Mouse (Mus musculus) embryonic facial prominence, embryonic 11.5 days (tissue): ENCODE results near the gene Dusp22. TPM values are rescaled to one million over a fixed set of nuclear protein-coding genes. Genes with fewer than 3 reads are reported as not detected.

Experiments used
- ATAC-seq: fragments of 200-750 bp; cut with Nextera tagmentation; replicated peaks from 2 replicates; pipeline ENCODE4 v1.8.0; 2017; ENCODE audit warnings: low read depth; ENCODE audit not compliant: insufficient number of reproducible peaks, low FRiP score, low TSS enrichment
- DNase-seq: peaks from one replicate; pipeline ENCODE4 v3.0.0-alpha.2; 2015; ENCODE audit warnings: low spot score
- H3K27ac ChIP-seq: fragments of 300-500 bp; sonication (generic); replicated peaks from 2 replicates; pipeline ENCODE4 v1.5.1; 2014; ENCODE audit warnings: mild to moderate bottlenecking, low read depth, low read length, control low read depth
- H3K27me3 ChIP-seq: fragments of 300-500 bp; sonication (generic); 2 replicates; pipeline ENCODE4 v1.6.1; 2014; ENCODE audit warnings: mild to moderate bottlenecking, low read length, moderate library complexity, mixed read lengths; ENCODE audit not compliant: control insufficient read depth, insufficient read depth
- H3K36me3 ChIP-seq: fragments of 300-500 bp; sonication (generic); replicated peaks from 2 replicates; pipeline ENCODE4 v1.6.1; 2014; ENCODE audit warnings: low read depth, mild to moderate bottlenecking, low read length, moderate library complexity, mixed read lengths; ENCODE audit not compliant: control insufficient read depth, insufficient read depth
- H3K4me1 ChIP-seq: fragments of 300-500 bp; sonication (generic); 2 replicates; pipeline ENCODE4 v1.6.1; 2014; ENCODE audit warnings: low read length, mixed read lengths; ENCODE audit not compliant: control insufficient read depth, insufficient read depth
- H3K4me2 ChIP-seq: fragments of 300-500 bp; sonication (generic); 2 replicates; pipeline ENCODE4 v1.6.1; 2014; ENCODE audit warnings: low read depth, mild to moderate bottlenecking, control low read depth, low read length, moderate library complexity
- H3K4me3 ChIP-seq: fragments of 300-500 bp; sonication (generic); 2 replicates; pipeline ENCODE4 v1.5.1; 2014; ENCODE audit warnings: low read depth, low read length, control low read depth
- H3K9ac ChIP-seq: fragments of 300-500 bp; sonication (generic); replicated peaks from 2 replicates; pipeline ENCODE4 v1.6.1; 2014; ENCODE audit warnings: mild to moderate bottlenecking, control low read depth, low read length
- H3K9me3 ChIP-seq: fragments of 300-500 bp; sonication (generic); replicated peaks from 2 replicates; pipeline ENCODE4 v1.6.1; 2016; ENCODE audit warnings: mild to moderate bottlenecking, low read length, inconsistent platforms, mixed read lengths; ENCODE audit not compliant: control insufficient read depth
- WGBS: fragments of 180-500 bp; shearing (Covaris S2); extraction: QIAGEN DNeasy Blood & Tissue Kit; methylation state at CpG from one replicate; pipeline ENCODE4 v1.1.7; 2014; 5-methylcytosine and 5-hydroxymethylcytosine counted together
- polyA plus RNA-seq: library from polyadenylated mRNA; unstranded; fragments of >200 nt; fragmentation: Nextera tagmentation; extraction: Ambion mirVana; gene quantifications from 2 replicates; pipeline ENCODE4 v1.2.1, GENCODE M21; 2014

The Dusp22 gene
- polyA plus RNA-seq, 1 experiment from 2014 or later = 20.3 TPM

DNA sequence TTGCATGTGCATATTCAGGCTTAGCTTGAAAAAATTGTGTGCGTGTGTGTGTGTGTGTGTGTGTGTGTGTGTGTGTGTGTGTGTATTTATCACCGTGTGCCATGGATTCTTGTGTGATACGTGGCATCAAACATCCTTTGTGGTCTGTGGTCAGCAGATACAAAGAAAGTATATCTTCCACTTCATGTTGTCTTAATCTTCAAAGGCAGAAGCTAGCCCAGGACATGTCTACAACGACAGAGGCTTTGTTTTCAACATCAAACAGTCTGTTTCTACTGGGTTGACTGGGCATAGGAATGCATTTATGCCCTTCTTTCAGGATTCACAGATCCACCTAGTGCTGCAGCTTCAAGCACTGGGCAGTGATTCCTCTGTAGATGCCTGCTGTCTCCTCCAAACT, 22.1 kb downstream of the Dusp22 start:
- H3K36me3 ChIP-seq = no peaks in the 10 kb centered on the region
- ATAC-seq (no peak), DNase-seq (no peak)
- no peak overlapping the region for H3K9ac ChIP-seq
- H3K9me3 ChIP-seq = no peaks in the 10 kb centered on the region
- H3K4me2 ChIP-seq = no peak overlapping the region
- WGBS = 84% methylated on average over 4 of the region's 4 CpGs
- no peaks in the 10 kb centered on the region for H3K27me3 ChIP-seq
- H3K27ac ChIP-seq = no peak overlapping the region
- no peaks in the 10 kb centered on the region for H3K4me1 ChIP-seq
- no peak overlapping the region for H3K4me3 ChIP-seq

DNA sequence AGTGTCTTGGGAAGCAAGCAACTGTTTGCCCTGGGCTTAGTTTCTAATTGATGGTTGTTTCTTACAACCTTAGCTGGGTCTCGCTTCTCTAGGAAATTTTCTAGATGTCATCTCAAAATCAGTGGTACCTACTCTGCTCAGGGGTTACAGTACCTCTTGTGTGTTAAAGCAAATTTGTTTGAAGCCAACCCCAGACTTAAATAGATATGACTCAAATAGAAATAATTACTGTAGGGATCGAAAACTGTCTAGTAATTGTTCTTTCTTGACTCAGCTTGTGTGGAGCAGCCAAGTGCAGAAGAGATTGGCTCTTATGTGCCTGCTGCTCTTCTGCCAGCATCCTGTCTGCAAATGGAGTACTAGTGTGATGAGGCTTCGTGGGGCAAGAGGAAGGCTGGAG, 22.5 kb downstream of the Dusp22 start:
- WGBS = 79% methylated on average over 3 of the region's 3 CpGs
- H3K9ac ChIP-seq = no peak overlapping the region
- no peaks in the 10 kb centered on the region for H3K36me3 ChIP-seq
- no peak overlapping the region for H3K4me2 ChIP-seq
- DNase-seq (no peak), ATAC-seq (no peak)
- H3K9me3 ChIP-seq = no peaks in the 10 kb centered on the region
- H3K27ac ChIP-seq = no peak overlapping the region
- H3K4me1 ChIP-seq = no peaks in the 10 kb centered on the region
- no peaks in the 10 kb centered on the region for H3K27me3 ChIP-seq
- H3K4me3 ChIP-seq = no peak overlapping the region

DNA sequence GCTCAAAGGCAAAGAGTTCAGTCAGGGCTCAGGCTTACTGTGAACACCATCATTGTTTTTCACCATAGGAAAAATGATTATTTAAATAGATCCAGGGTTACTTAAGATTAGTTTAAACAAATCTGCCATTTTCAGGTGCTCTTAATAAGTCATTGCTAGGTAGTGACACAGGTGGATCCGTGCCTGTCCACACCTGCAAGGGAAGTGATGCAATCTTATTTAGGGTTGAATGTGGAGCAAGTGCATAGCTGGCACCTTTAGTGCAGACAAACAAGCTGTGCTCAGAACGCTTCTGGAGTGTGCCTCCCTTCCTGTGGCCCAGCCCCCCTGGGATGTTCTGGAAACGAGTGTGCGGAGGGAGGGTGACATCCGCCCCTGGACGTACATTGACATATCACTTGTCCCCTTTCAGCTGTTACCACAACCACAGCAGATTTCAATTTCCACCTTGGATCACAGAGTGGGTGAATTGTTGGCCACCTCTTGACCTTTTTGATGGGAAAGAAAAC, 24.9 kb downstream of the Dusp22 start:
- no peak for ATAC-seq

DNA sequence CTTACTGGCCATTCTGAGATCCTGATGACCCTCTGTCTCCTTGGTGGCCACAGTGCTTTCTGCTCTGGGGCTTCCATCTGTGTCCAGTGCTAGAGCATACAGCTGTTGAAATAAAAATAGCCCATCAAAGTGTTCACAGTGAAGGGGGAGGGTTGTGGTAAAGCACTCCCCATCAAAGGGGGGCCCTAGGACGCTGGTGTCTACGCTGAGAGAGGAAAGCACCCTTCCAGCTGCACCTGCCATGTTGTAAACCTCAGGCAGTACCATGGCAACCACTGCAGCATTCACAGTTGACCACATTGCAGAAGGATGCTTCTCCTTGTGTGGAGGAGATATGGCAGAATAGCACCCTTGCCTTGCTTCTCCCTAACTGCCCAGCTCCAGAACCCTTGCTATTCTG, 26.2 kb downstream of the Dusp22 start:
- ATAC-seq = no peak
- H3K27me3 ChIP-seq = no peaks in the 10 kb centered on the region
- 76% methylated on average over 2 of the region's 2 CpGs for WGBS
- no peak overlapping the region for H3K27ac ChIP-seq
- no peak overlapping the region for H3K4me2 ChIP-seq
- no peaks in the 10 kb centered on the region for H3K9me3 ChIP-seq
- no peaks in the 10 kb centered on the region for H3K4me1 ChIP-seq
- no peak overlapping the region for H3K9ac ChIP-seq
- no peak for DNase-seq
- H3K4me3 ChIP-seq = no peak overlapping the region
- H3K36me3 ChIP-seq = no peaks in the 10 kb centered on the region

More for the DNA sequence above, 24.9 kb downstream of the Dusp22 start:
- H3K9me3 ChIP-seq = no peaks in the 10 kb centered on the region
- no peak overlapping the region for H3K9ac ChIP-seq
- no peak overlapping the region for H3K4me2 ChIP-seq
- H3K27me3 ChIP-seq = no peaks in the 10 kb centered on the region
- DNase-seq = no peak
- H3K27ac ChIP-seq = no peak overlapping the region
- H3K4me3 ChIP-seq = no peak overlapping the region
- no peaks in the 10 kb centered on the region for H3K36me3 ChIP-seq
- H3K4me1 ChIP-seq = no peaks in the 10 kb centered on the region
- WGBS = 63% methylated on average over 6 of the region's 6 CpGs

DNA sequence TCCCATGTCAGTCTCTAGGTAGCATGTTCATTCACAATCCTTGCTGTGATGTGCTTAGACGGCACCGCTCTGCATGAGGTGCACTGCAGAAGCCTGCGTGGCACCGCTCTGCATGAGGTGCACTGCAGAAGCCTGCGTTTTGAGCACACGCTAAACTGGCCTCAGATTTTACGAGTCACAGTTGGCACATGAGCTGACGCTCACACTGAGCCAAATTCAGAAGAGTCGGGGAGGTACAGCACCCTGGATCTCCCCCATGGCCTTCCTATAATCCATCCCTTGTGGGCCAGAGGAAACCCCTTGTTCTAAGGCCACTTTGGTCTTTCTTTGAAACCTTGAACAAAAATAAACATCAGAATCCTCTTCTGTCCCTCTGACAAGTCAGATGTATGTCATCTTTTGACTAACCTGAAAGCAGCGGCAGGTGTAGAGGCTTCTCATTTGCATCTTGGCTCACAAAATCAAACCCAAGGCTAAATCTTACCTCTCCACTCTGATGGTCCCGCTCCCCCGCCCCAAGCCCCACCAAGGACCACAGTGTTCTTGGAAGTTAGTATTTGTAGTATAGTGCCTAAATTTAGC, 28.3 kb downstream of the Dusp22 start:
- Histone ChIP-seq H3K36me3 (no peaks in the 10 kb centered on the region), H3K27me3 (no peaks in the 10 kb centered on the region), H3K4me2 (no peak overlapping the region), H3K27ac (no peak overlapping the region), H3K9me3 (no peaks in the 10 kb centered on the region), H3K4me1 (no peaks in the 10 kb centered on the region), H3K9ac (no peak overlapping the region), H3K4me3 (no peak overlapping the region)
- WGBS = 90% methylated on average over 12 of the region's 12 CpGs
- DNase-seq = no peak
- ATAC-seq = no peak

DNA sequence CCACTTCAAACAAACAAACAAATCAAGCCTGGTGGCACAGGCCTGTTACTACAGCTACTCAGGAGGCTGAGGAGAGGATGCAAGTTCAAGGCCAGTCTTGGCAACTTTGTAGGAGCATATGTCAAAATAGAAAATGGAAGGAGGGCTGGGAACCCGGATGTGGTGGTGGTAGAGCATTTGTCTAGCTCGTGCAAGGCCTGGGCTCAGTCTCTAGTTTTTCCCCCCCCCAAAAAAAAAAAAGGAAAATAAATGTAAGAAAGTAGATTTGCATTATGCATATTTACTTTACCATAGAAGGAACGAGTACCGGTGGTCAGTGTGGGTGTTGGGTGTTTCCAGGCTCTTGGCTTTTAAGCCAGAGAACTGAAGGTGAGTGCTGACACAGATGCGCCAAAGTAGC, 29.7 kb downstream of the Dusp22 start:
- Histone ChIP-seq H3K4me1 (no peaks in the 10 kb centered on the region), H3K4me3 (no peak overlapping the region), H3K36me3 (no peaks in the 10 kb centered on the region), H3K9me3 (no peaks in the 10 kb centered on the region), H3K27ac (no peak overlapping the region), H3K27me3 (no peaks in the 10 kb centered on the region), H3K9ac (no peak overlapping the region), H3K4me2 (no peak overlapping the region)
- ATAC-seq = no peak
- WGBS = 86% methylated on average over 5 of the region's 5 CpGs
- DNase-seq = no peak

DNA sequence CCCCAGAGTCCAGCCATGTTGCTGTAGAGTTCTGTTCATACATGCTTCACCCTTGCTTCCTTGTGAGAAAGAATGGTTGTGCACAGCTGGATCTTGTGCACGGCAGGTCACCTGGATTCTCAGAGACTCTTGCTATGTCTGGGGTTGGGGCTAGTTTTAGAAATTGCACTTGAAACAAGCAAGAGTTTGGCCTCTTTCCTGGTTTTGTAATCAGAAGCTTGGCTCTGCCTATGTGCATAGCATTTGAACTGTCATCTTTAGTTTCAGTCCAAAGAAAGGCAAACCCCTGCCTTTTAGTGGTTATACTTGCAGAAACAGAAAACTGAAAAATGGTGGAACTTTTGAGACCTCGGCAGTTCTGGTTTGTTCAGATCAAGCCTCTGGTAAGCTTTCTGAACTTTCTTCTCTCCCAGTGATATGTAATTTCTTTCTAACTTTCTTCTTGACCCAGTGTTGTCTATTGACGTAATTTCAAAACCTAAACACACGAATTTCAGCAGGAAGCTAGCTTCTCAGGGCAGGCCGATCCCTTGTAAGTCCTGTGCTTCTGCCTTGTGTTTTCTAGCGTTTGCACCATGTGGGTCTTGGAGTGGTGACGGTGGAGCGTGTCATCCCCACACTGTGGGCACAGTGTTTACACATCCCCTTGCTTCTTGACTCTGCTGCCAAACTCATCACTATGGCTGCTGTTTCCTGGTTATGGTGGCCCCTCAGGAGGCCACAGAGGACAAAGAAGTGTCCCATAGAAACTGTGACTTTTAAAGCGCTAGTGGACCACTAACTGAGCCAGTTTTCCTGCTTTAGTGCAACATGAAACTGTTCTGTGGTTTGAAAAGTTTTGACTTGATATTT, 31.9 kb downstream of the Dusp22 start:
- Histone ChIP-seq H3K27me3 (no peaks in the 10 kb centered on the region), H3K4me1 (no peaks in the 10 kb centered on the region), H3K4me2 (no peak overlapping the region), H3K4me3 (no peak overlapping the region), H3K9ac (no peak overlapping the region), H3K36me3 (no peaks in the 10 kb centered on the region), H3K27ac (no peak overlapping the region), H3K9me3 (no peaks in the 10 kb centered on the region)
- DNase-seq (no peak), ATAC-seq (no peak)
- 86% methylated on average over 9 of the region's 9 CpGs for WGBS

DNA sequence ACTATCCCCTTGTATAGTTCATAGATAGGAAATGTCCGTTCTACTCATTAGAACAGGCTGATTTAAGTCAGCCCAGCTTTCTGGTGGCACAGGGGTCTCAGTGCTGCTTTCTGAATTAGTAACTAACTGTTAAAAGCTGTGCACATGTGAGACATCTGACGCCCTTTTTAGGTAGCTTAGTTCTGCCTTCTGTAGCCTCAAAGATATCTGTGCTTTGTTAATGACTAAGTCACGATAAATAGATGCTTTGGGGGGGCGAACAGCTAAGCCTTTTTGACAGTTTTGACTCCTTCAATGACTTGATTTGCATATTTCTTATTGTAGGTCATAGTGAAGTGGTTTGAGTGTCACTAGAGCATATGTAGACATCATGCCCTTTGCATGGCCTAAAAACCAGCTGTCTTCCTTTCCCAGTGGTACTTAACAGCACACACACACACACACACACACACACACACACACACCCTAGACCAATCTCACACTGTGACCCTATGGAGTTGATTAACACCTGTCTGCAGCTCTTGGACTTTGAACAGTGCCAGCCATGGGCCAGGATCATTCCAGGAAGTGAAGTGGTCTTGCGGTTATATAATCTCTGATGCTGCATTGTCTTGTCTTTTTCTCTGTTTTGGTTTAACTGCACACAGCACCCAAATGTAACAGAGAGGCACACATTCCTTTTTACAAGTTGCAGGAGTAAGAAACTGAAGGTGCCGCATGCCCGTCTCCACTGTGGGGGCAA, 33.0 kb downstream of the Dusp22 start:
- Histone ChIP-seq H3K4me1 (no peaks in the 10 kb centered on the region), H3K9me3 (no peaks in the 10 kb centered on the region), H3K9ac (no peak overlapping the region), H3K27ac (no peak overlapping the region), H3K27me3 (no peaks in the 10 kb centered on the region), H3K4me2 (no peak overlapping the region), H3K36me3 (no peaks in the 10 kb centered on the region), H3K4me3 (no peak overlapping the region)
- no peak for ATAC-seq
- no peak for DNase-seq
- WGBS = 85% methylated on average over 7 of the region's 7 CpGs
